ENCODE assay signal across 16 mouse cellular contexts in genomic region chr9:21737188-21737587, GRCm38 (mm10). TPM values are rescaled to one million over a fixed set of nuclear protein-coding genes. Genes with fewer than 3 reads are reported as not detected.
A peak's percentile ranks its signal among the peaks of the same experiment; 100 is the strongest.
DNase-seq lines count a peak whose midpoint lies in the region; ATAC-seq and TF ChIP-seq lines count a peak whose summit lies in the region.
"Had no signal": no experiment of that assay in that cellular context is flagged by ENCODE, and none has a peak within 500 bp of the region (broad histone marks: within the 10 kb centered on the region; RNA-seq: fewer than 3 reads in every experiment).

No protein-coding gene starts in this region.

- WGBS in kidney, postnatal 0 days, result 92% methylated on average over 10 of the region's 10 CpGs
- 87% methylated on average over 10 of the region's 10 CpGs for WGBS in lung, embryonic 15.5 days
- WGBS in liver, embryonic 16.5 days (ENCODE audit: insufficient replicate concordance), result 82% methylated on average over 10 of the region's 10 CpGs
- 91% methylated on average over 10 of the region's 10 CpGs for WGBS in stomach, postnatal 0 days

- ATAC-seq in kidney, postnatal 0 days (replicated peaks; ENCODE audit: low FRiP score, low read depth), result 0 out of 2 replicates have a peak, but pooled peaks have one; percentile 9
- no peak for ATAC-seq in lung, embryonic 15.5 days (ENCODE audit: borderline replicate concordance, extremely low read depth, low FRiP score, low TSS enrichment)
- peak; percentile 17; the same call in 1 of the 2 replicates for ATAC-seq in liver, embryonic 16.5 days (ENCODE audit: low read depth)
- no peak; the same call in 1 of the 2 replicates for ATAC-seq in stomach, postnatal 0 days (ENCODE audit: low FRiP score, low TSS enrichment)
- ATAC-seq: forebrain, embryonic 16.5 days had no signal

- H3K27ac ChIP-seq in kidney, postnatal 0 days, result no peak overlapping the region
- H3K27ac ChIP-seq in lung, embryonic 15.5 days, result 0 out of 2 replicates have a peak overlapping the region, but pooled peaks have one; percentile 12
- H3K27ac ChIP-seq in liver, embryonic 16.5 days (ENCODE audit: low read length), result no peak overlapping the region
- no peak overlapping the region for H3K27ac ChIP-seq in stomach, postnatal 0 days (replicated peaks)
- H3K27ac ChIP-seq: embryonic facial prominence, embryonic 12.5 days; heart, embryonic 15.5 days; liver, embryonic 14.5 days; midbrain, embryonic 15.5 days had no signal

- H3K27me3 ChIP-seq in kidney, postnatal 0 days (ENCODE audit: insufficient read depth, low read length), result no peaks in the 10 kb centered on the region
- H3K27me3 ChIP-seq in lung, embryonic 15.5 days, result no peaks in the 10 kb centered on the region
- no peaks in the 10 kb centered on the region for H3K27me3 ChIP-seq in liver, embryonic 16.5 days (ENCODE audit: control insufficient read depth, insufficient read depth, low read depth, low read length)
- H3K27me3 ChIP-seq in stomach, postnatal 0 days (ENCODE audit: control insufficient read depth, insufficient read depth, low read length), result no peaks in the 10 kb centered on the region
- H3K27me3 ChIP-seq: embryonic facial prominence, embryonic 12.5 days; heart, embryonic 15.5 days; midbrain, embryonic 15.5 days had no signal

- no peak for TF ChIP-seq CTCF in kidney, postnatal 0 days (IDR thresholded peaks at IDR 0.05; ENCODE audit: low read depth)
- TF ChIP-seq CTCF in stomach, postnatal 0 days (IDR thresholded peaks at IDR 0.05; ENCODE audit: low read depth), result no peak

- no peak overlapping the region for H3K4me3 ChIP-seq in kidney, postnatal 0 days (replicated peaks; ENCODE audit: low read depth, low read length)
- no peak overlapping the region for H3K4me3 ChIP-seq in lung, embryonic 15.5 days
- H3K4me3 ChIP-seq in liver, embryonic 16.5 days (ENCODE audit: low read depth, low read length), result no peak overlapping the region
- H3K4me3 ChIP-seq in stomach, postnatal 0 days (ENCODE audit: low read depth, low read length), result no peak overlapping the region
- H3K4me3 ChIP-seq: embryonic facial prominence, embryonic 12.5 days; heart, embryonic 15.5 days; midbrain, embryonic 15.5 days had no signal

- no peak overlapping the region for H3K9ac ChIP-seq in kidney, postnatal 0 days (ENCODE audit: low read depth, low read length)
- H3K9ac ChIP-seq in lung, embryonic 15.5 days, result no peak overlapping the region
- H3K9ac ChIP-seq in liver, embryonic 16.5 days (ENCODE audit: low read depth, low read length), result no peak overlapping the region
- no peak overlapping the region for H3K9ac ChIP-seq in stomach, postnatal 0 days (ENCODE audit: low read length)
- H3K9ac ChIP-seq: embryonic facial prominence, embryonic 12.5 days; heart, embryonic 15.5 days; liver, embryonic 14.5 days; midbrain, embryonic 15.5 days had no signal

- no peaks in the 10 kb centered on the region for H3K4me1 ChIP-seq in kidney, postnatal 0 days (replicated peaks; ENCODE audit: insufficient read depth, low read length)
- H3K4me1 ChIP-seq in lung, embryonic 15.5 days, result peaks cover 8% of the 10 kb centered on the region
- H3K4me1 ChIP-seq in liver, embryonic 16.5 days (ENCODE audit: control insufficient read depth, low read depth, low read length), result peaks cover 15% of the 10 kb centered on the region
- H3K4me1 ChIP-seq in stomach, postnatal 0 days (replicated peaks; ENCODE audit: control insufficient read depth, insufficient read depth), result no peaks in the 10 kb centered on the region
- H3K4me1 ChIP-seq: embryonic facial prominence, embryonic 12.5 days; midbrain, embryonic 15.5 days had no signal

- no peak overlapping the region for H3K4me2 ChIP-seq in kidney, postnatal 0 days (ENCODE audit: low read length)
- no peak overlapping the region for H3K4me2 ChIP-seq in lung, embryonic 15.5 days
- no peak overlapping the region for H3K4me2 ChIP-seq in liver, embryonic 16.5 days (ENCODE audit: low read depth, low read length)
- H3K4me2 ChIP-seq in stomach, postnatal 0 days (replicated peaks; ENCODE audit: low read depth), result no peak overlapping the region
- H3K4me2 ChIP-seq: embryonic facial prominence, embryonic 12.5 days; heart, embryonic 15.5 days; midbrain, embryonic 15.5 days had no signal

- DNase-seq in kidney, postnatal 0 days (ENCODE audit: low spot score), result no peak
- DNase-seq in kidney, postnatal 4 days, result no peak
- DNase-seq in lung, postnatal 10 days, result no peak
- DNase-seq in brain, adult 2 months (ENCODE audit: low read depth, low spot score), result peak; percentile 83
- DNase-seq in stomach, postnatal 0 days (ENCODE audit: low spot score), result no peak
- DNase-seq: gastrocnemius, postnatal 10 days; heart, adult 18-20 months; thymus, postnatal 4 days had no signal

- no peak for TF ChIP-seq EP300 in stomach, postnatal 0 days (optimal IDR thresholded peaks at IDR 0.05)

- H3K36me3 ChIP-seq in kidney, postnatal 0 days (ENCODE audit: insufficient read depth, low read length), result peaks cover 77% of the 10 kb centered on the region
- H3K36me3 ChIP-seq in lung, embryonic 15.5 days, result peaks cover 88% of the 10 kb centered on the region
- peaks cover 47% of the 10 kb centered on the region for H3K36me3 ChIP-seq in liver, embryonic 16.5 days (ENCODE audit: control insufficient read depth, insufficient read depth)
- H3K36me3 ChIP-seq in stomach, postnatal 0 days (ENCODE audit: control insufficient read depth, insufficient read depth, low read length), result peaks cover 65% of the 10 kb centered on the region

- no peaks in the 10 kb centered on the region for H3K9me3 ChIP-seq in kidney, postnatal 0 days (replicated peaks; ENCODE audit: low read length)
- H3K9me3 ChIP-seq in lung, embryonic 15.5 days, result no peaks in the 10 kb centered on the region
- no peaks in the 10 kb centered on the region for H3K9me3 ChIP-seq in liver, embryonic 16.5 days (replicated peaks; ENCODE audit: control insufficient read depth, low read length)
- H3K9me3 ChIP-seq in stomach, postnatal 0 days (ENCODE audit: control insufficient read depth, low read length), result no peaks in the 10 kb centered on the region
- H3K9me3 ChIP-seq: embryonic facial prominence, embryonic 12.5 days; G1E; heart, embryonic 15.5 days; midbrain, embryonic 15.5 days had no signal

RNA-seq across cellular contexts. Expression of gene Ldlr, which starts 13.9 kb away (rescaled TPM):
- polyA plus RNA-seq in kidney, postnatal 0 days (2015; fragmentation: Nextera tagmentation; extraction: Ambion mirVana), result 16.9 and 19.6 TPM in 2 replicates
- 38.9 and 39.5 TPM in 2 replicates for polyA plus RNA-seq in lung, embryonic 15.5 days (2015; fragmentation: Nextera tagmentation; extraction: Ambion mirVana)
- 23.9 and 29.3 TPM in 2 replicates for polyA plus RNA-seq in liver, embryonic 16.5 days (2015; fragmentation: Nextera tagmentation; extraction: Ambion mirVana)
- polyA plus RNA-seq in stomach, postnatal 0 days (2015; fragmentation: Nextera tagmentation; extraction: Ambion mirVana), result 28.9 and 30.4 TPM in 2 replicates

RNA-seq across cellular contexts. Expression of gene Spc24, which starts 22.9 kb away (rescaled TPM):
- polyA plus RNA-seq in kidney, postnatal 0 days (2015; fragmentation: Nextera tagmentation; extraction: Ambion mirVana), result 55.1 and 61.1 TPM in 2 replicates
- polyA plus RNA-seq in lung, embryonic 15.5 days (2015; fragmentation: Nextera tagmentation; extraction: Ambion mirVana), result 154 TPM in 2 replicates
- polyA plus RNA-seq in liver, embryonic 16.5 days (2015; fragmentation: Nextera tagmentation; extraction: Ambion mirVana), result 68.0 and 75.7 TPM in 2 replicates
- polyA plus RNA-seq in stomach, postnatal 0 days (2015; fragmentation: Nextera tagmentation; extraction: Ambion mirVana), result 29.2 and 31.2 TPM in 2 replicates

Comparison
In these comparisons a context has a peak if more than half of its experiments do, and no peak if none do; other contexts are left out.
1. ATAC-seq: peak in kidney, postnatal 0 days (single experiment) and liver, embryonic 16.5 days (single experiment); none in lung, embryonic 15.5 days (single experiment) and stomach, postnatal 0 days (single experiment).